Mouse (Mus musculus) hindbrain, embryonic 11.5 days (tissue): ENCODE measurements at regions not wholly inside any gene's neighbourhood (a gene's known extent, or its start where the extent isn't known, plus 50 kb on each side); places are given as distances from the start of the nearest gene placed in this dataset.

ENCODE experiments used
- ATAC-seq: fragments of 200-750 bp; cut with Nextera tagmentation; 2 replicates; pipeline ENCODE4 v1.8.0; 2017; ENCODE audit warnings: mild to moderate bottlenecking, moderate TSS enrichment, moderate library complexity; ENCODE audit not compliant: low FRiP score
- DNase-seq: peaks from one replicate; pipeline ENCODE4 v3.0.0-alpha.2; 2015; ENCODE audit warnings: low spot score
- H3K27ac ChIP-seq: fragments of 300-500 bp; sonication (generic); 2 replicates; pipeline ENCODE4 v1.5.1; 2014; ENCODE audit warnings: mild to moderate bottlenecking, low read depth, low read length
- H3K27me3 ChIP-seq: fragments of 300-500 bp; sonication (generic); 2 replicates; pipeline ENCODE4 v1.6.1; 2014; ENCODE audit warnings: mild to moderate bottlenecking, low read length, moderate library complexity, mixed read lengths; ENCODE audit not compliant: control insufficient read depth, insufficient read depth
- H3K36me3 ChIP-seq: fragments of 300-500 bp; sonication (generic); 2 replicates; pipeline ENCODE4 v1.6.1; 2014; ENCODE audit warnings: mild to moderate bottlenecking, low read length, moderate library complexity, mixed read lengths; ENCODE audit not compliant: control insufficient read depth, insufficient read depth
- H3K4me1 ChIP-seq: fragments of 300-500 bp; sonication (generic); replicated peaks from 2 replicates; pipeline ENCODE4 v1.6.1; 2014; ENCODE audit warnings: low read length, mixed read lengths; ENCODE audit not compliant: control insufficient read depth, insufficient read depth
- H3K4me2 ChIP-seq: fragments of 300-500 bp; sonication (generic); replicated peaks from 2 replicates; pipeline ENCODE4 v1.6.1; 2014; ENCODE audit warnings: mild to moderate bottlenecking, low read depth, low read length
- H3K4me3 ChIP-seq: fragments of 300-500 bp; sonication (generic); 2 replicates; pipeline ENCODE4 v1.5.1; 2014; ENCODE audit warnings: low read depth, low read length
- H3K9ac ChIP-seq: fragments of 300-500 bp; sonication (generic); 2 replicates; pipeline ENCODE4 v1.6.1; 2014; ENCODE audit warnings: low read depth, low read length
- H3K9me3 ChIP-seq: fragments of 300-500 bp; sonication (generic); 2 replicates; pipeline ENCODE4 v1.6.1; 2016; ENCODE audit warnings: low read length; ENCODE audit not compliant: control insufficient read depth
- WGBS: fragments of 180-500 bp; shearing (Covaris S2); extraction: QIAGEN DNeasy Blood & Tissue Kit; methylation state at CpG from one replicate; pipeline ENCODE4 v1.1.7; 2014; 5-methylcytosine and 5-hydroxymethylcytosine counted together

- H3K9ac ChIP-seq: no peak overlapping the region
- no peaks in the 10 kb centered on the region for H3K4me1 ChIP-seq
- 80% methylated on average over 6 of the region's 6 CpGs for WGBS
- ATAC-seq (no peak), DNase-seq (no peak)
- H3K4me2 ChIP-seq: no peak overlapping the region
- H3K9me3 ChIP-seq: no peaks in the 10 kb centered on the region
- no peak overlapping the region for H3K4me3 ChIP-seq
- no peaks in the 10 kb centered on the region for H3K27me3 ChIP-seq
- no peak overlapping the region for H3K27ac ChIP-seq
- H3K36me3 ChIP-seq: no peaks in the 10 kb centered on the region
These were observed 68.5 kb upstream of the Mboat1 start for GRCm38 (mm10) chr13:30067581-30068375.

GRCm38 (mm10) chr13:30065520-30065919 is 70.8 kb upstream of the Mboat1 start:
- no peak for DNase-seq
- H3K4me2 ChIP-seq: no peak overlapping the region

GRCm38 (mm10) chr13:30063741-30064140 is 72.5 kb upstream of the Mboat1 start:
- Histone ChIP-seq H3K27ac (no peak overlapping the region), H3K4me1 (no peaks in the 10 kb centered on the region), H3K36me3 (no peaks in the 10 kb centered on the region), H3K4me3 (no peak overlapping the region), H3K9me3 (no peaks in the 10 kb centered on the region), H3K9ac (no peak overlapping the region), H3K27me3 (no peaks in the 10 kb centered on the region), H3K4me2 (no peak overlapping the region)
- 86% methylated on average over 3 of the region's 3 CpGs for WGBS
- DNase-seq (no peak), ATAC-seq (no peak)

More at GRCm38 (mm10) chr13:30065520-30065919, 70.8 kb upstream of the Mboat1 start:
- Histone ChIP-seq H3K9ac (no peak overlapping the region), H3K36me3 (no peaks in the 10 kb centered on the region), H3K4me3 (no peak overlapping the region), H3K9me3 (no peaks in the 10 kb centered on the region), H3K27ac (no peak overlapping the region), H3K27me3 (no peaks in the 10 kb centered on the region), H3K4me1 (no peaks in the 10 kb centered on the region)
- 51% methylated on average over 8 of the region's 8 CpGs for WGBS
- ATAC-seq: no peak

GRCm38 (mm10) chr13:30062285-30062684 is 74.0 kb upstream of the Mboat1 start:
- H3K27me3 ChIP-seq: no peaks in the 10 kb centered on the region
- no peaks in the 10 kb centered on the region for H3K4me1 ChIP-seq
- no peaks in the 10 kb centered on the region for H3K36me3 ChIP-seq
- DNase-seq (no peak), ATAC-seq (no peak)
- H3K4me3 ChIP-seq: no peak overlapping the region
- H3K9me3 ChIP-seq: no peaks in the 10 kb centered on the region
- no peak overlapping the region for H3K9ac ChIP-seq
- no peak overlapping the region for H3K27ac ChIP-seq
- H3K4me2 ChIP-seq: no peak overlapping the region
- WGBS: 82% methylated on average over 4 of the region's 4 CpGs

GRCm38 (mm10) chr13:30055141-30055645 is 69.3 kb upstream of the E2f3 start:
- Histone ChIP-seq H3K9ac (no peak overlapping the region), H3K27ac (no peak overlapping the region), H3K4me1 (no peaks in the 10 kb centered on the region), H3K4me2 (no peak overlapping the region), H3K27me3 (no peaks in the 10 kb centered on the region), H3K4me3 (no peak overlapping the region), H3K9me3 (no peaks in the 10 kb centered on the region), H3K36me3 (no peaks in the 10 kb centered on the region)
- ATAC-seq: no peak
- no peak for DNase-seq
- 88% methylated on average over 3 of the region's 3 CpGs for WGBS

DNA sequence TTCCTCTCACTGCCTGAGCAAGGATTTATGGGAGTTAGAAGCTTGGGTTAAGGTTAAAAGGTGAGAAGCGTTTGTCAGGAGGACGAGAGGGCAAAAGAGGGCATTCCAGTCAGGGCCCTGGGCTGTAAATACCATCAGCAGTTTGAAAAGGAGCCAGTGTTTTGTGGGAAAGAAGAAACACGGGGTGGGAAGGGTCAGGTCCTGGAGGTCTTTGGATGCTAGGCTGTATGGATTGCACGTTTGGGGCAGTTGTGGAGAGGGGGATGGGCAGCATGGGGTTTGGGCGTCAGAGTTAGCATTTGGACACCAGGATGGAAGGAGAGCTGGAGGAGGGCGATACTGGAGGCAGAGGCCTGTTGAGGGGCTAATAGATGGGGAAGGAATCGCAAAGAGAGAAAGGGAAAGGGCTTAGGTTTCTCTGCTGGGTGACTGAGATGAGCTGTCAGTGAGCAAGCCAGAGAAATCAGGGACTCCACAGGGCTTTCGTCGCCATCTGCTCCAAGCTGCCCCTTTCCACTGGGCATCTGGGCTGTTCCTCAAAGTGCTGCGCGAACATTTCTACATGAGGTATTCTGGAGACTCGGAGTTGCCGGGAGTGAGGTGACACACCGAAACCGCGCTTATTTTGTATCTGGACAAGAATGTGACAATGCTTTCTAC is 66.2 kb upstream of the E2f3 start:
- H3K9ac ChIP-seq: no peak overlapping the region
- ATAC-seq (no peak), DNase-seq (peak; percentile 5)
- H3K27ac ChIP-seq: no peak overlapping the region
- WGBS: 59% methylated on average over 16 of the region's 16 CpGs
- no peaks in the 10 kb centered on the region for H3K27me3 ChIP-seq
- no peak overlapping the region for H3K4me2 ChIP-seq
- no peak overlapping the region for H3K4me3 ChIP-seq
- no peaks in the 10 kb centered on the region for H3K9me3 ChIP-seq
- H3K36me3 ChIP-seq: no peaks in the 10 kb centered on the region
- H3K4me1 ChIP-seq: no peaks in the 10 kb centered on the region

GRCm38 (mm10) chr13:30050745-30051508 is 65.1 kb upstream of the E2f3 start:
- no peaks in the 10 kb centered on the region for H3K36me3 ChIP-seq
- DNase-seq: no peak
- H3K9me3 ChIP-seq: no peaks in the 10 kb centered on the region
- H3K27ac ChIP-seq: no peak overlapping the region
- no peaks in the 10 kb centered on the region for H3K27me3 ChIP-seq
- no peak overlapping the region for H3K9ac ChIP-seq
- no peak overlapping the region for H3K4me2 ChIP-seq
- H3K4me1 ChIP-seq: no peaks in the 10 kb centered on the region
- ATAC-seq: no peak
- WGBS: 88% methylated on average over 9 of the region's 9 CpGs
- no peak overlapping the region for H3K4me3 ChIP-seq

DNA sequence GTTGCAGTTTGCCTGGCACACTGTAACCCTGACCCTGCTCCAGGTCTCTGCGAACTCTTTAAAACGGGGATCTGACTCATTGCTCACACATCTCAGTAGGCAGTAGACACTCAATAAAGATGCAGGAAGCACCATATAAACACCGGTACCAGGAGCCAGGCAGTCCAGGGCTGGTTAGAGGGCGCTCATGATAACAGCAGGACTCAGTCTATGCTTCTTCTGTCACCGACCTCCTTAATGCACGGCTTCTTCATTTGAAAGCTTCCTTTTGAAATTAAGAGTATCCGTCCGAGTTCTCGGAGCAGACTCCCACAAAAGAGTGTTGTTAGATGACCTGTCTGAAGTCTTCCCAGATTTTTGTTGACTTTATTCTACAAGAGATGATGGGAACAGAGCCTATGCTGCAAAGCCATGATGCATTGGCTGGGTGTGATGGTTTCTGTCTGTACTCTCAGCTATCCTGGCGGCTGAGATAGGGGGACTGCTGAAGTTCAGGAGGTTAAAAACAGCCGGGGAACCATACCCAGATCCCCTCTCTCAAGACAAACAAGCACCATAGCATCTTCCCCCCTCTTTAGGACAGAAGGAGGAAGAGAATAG is 62.5 kb upstream of the E2f3 start:
- H3K4me2 ChIP-seq: no peak overlapping the region
- ATAC-seq (no peak), DNase-seq (no peak)
- no peaks in the 10 kb centered on the region for H3K4me1 ChIP-seq
- H3K9me3 ChIP-seq: no peaks in the 10 kb centered on the region
- no peak overlapping the region for H3K27ac ChIP-seq
- no peaks in the 10 kb centered on the region for H3K27me3 ChIP-seq
- no peaks in the 10 kb centered on the region for H3K36me3 ChIP-seq
- no peak overlapping the region for H3K9ac ChIP-seq
- WGBS: 84% methylated on average over 11 of the region's 11 CpGs
- H3K4me3 ChIP-seq: no peak overlapping the region
